Mouse (Mus musculus) right cerebral cortex, postnatal 25 days (tissue): ENCODE data around the gene Daxx.
"Not testable (repeated sequence)": the region's sequence is repeated elsewhere in the genome, so short reads cannot be mapped to it uniquely, and the experiment has no call there.

ENCODE experiments used
- DNase-seq: peaks from one replicate; pipeline ENCODE4 v3.0.0; 2022

Daxx gene

GRCm38 (mm10) chr17:33948090-33948904, 39.1 kb downstream of the Daxx start:
- no peak for DNase-seq

- no peak for DNase-seq
These were observed 39.8 kb downstream of the Daxx start for GRCm38 (mm10) chr17:33948905-33949537.

- DNase-seq = no peak
These were observed 41.0 kb downstream of the Daxx start for GRCm38 (mm10) chr17:33950131-33950625.

GRCm38 (mm10) chr17:33951021-33951946, 42.1 kb downstream of the Daxx start, which contains the start of gene B3galt4:
TSS of gene B3galt4 (minus strand) at chr17:33951488.
- DNase-seq = peak; percentile 78

GRCm38 (mm10) chr17:33952015-33952414, 42.8 kb downstream of the Daxx start:
- not testable (repeated sequence) for DNase-seq

DNA sequence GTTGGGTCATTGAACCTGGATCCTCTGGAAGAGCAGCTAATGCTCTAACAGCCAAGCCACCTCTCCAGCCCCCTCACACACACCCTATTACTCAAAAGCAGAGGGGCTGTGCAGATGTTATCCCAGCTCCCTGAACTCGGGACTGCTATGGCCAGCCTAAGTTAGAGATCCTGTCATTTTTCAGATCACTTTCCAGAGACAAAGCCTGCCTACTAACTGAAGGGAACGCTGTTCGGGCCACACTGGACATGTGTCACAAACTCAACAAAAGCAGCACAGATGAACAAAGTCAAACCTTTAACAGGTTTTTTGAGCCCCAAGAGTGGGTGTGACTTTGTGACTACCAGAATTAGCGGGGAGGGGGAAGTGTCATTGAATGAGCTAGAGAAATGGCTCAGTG, 43.7 kb downstream of the Daxx start:
- DNase-seq = no peak

GRCm38 (mm10) chr17:33953310-33953709, 44.1 kb downstream of the Daxx start:
- no peak for DNase-seq

GRCm38 (mm10) chr17:33953961-33954565, 44.8 kb downstream of the Daxx start:
- DNase-seq = no peak

GRCm38 (mm10) chr17:33954646-33955554, 45.7 kb downstream of the Daxx start:
- DNase-seq = peak; percentile 38

DNA sequence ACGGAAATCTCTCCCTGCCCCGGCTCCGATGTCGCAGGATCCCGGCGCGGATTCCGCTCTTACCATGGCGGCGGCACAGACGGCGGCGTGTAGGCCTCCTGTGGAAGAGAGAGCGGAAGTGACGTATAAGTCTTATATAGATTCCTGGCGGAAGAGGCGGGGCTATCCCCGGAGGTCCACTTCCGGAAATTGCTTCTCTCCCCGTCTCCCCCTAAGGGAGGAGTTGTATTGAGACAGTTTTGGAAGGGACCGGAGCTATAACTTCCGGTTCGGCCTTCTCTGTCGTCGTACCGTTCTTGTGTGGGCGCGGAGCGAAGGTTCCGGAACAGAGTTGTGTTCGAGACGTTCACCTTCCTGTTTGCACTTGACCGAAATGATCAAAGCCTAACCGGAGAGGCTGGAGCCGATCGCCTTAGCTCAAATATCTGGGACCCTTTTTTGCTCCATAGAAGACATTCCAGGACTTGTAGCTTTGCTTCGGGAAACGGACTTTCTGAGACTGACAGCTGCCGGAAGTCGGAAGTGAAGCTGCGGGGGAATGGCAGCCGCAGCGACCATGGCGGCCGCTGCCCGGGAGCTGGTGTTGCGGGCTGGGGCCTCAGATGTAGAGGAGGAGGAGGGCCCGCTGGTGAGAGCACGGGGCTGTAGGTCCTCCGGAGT, 46.5 kb downstream of the Daxx start, which contains the start of the genes Vps52 and Rps18:
TSS of gene Vps52 (plus strand) at position 258 of the 660 bp plus-strand sequence.
TSS of gene Rps18 (minus strand) at position 447 of the 660 bp plus-strand sequence.
- peak; percentile 94 for DNase-seq

DNA sequence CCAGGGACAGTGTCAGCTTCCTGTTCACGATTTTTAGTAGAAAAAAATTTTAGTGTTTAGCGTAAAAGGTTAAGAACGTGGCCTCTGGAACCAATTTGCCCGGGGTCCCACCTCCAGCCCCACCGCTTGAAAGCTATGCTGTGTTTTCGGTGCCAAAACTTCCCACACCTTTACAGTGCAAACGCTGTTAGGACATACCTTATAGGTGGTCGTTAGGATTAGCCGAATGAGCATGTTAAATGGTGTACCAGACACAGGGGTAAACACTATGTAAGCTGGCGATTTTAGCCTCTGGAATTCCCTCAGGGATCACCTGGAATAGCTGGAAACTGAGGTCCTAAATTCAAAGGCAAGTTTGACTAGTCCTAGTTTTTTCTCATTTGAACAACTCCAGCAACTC, 47.1 kb downstream of the Daxx start:
- no peak for DNase-seq

GRCm38 (mm10) chr17:33957493-33957892, 48.3 kb downstream of the Daxx start:
- DNase-seq = no peak

DNA sequence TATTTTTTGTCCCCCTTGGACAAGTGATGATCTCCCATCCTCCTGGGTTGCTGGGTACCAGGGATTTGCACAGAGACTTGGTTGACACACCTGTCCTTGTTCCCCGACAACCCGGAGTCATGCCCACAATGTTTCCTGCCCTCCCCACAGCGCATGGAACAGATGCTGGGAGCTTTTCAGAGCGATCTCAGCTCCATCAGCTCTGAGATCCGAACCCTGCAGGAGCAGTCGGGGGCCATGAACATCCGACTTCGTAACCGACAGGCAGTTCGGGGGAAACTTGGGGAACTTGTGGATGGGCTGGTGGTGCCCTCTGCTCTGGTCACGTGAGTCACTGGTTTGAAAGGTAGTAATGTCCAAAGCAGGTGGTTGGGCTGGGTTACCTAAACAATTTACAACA, 49.2 kb downstream of the Daxx start:
- DNase-seq = no peak

DNA sequence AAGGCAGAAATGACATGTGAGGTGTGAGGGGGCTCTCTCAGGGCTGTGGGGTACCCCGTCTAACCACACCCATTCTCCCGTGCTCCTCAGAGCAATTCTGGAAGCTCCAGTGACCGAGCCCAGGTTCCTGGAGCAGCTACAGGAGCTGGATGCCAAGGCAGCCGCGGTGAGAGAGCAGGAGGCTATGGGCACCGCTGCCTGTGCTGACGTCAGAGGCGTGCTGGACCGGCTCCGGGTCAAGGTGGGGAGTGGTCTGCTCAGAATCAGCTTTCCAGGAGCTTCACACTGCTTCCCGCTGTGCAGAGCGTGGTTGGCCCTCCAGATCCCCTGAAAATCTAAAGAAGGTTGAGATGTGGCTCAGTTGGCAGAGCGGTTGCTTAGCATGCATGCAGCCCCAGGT, 49.9 kb downstream of the Daxx start:
- no peak for DNase-seq

GRCm38 (mm10) chr17:33959948-33960347, 50.7 kb downstream of the Daxx start:
- DNase-seq = no peak

GRCm38 (mm10) chr17:33962876-33963275, 53.7 kb downstream of the Daxx start:
- no peak for DNase-seq
